9 mouse cellular contexts compared by ENCODE assay signal in genomic region chr2:122753739-122754343, GRCm38 (mm10). TPM values are rescaled to one million over a fixed set of nuclear protein-coding genes. Genes with fewer than 3 reads are reported as not detected.
DNase-seq lines count a peak whose midpoint lies in the region; ATAC-seq and TF ChIP-seq lines count a peak whose summit lies in the region.
"Had no signal": no experiment of that assay in that cellular context is flagged by ENCODE, and none has a peak within 500 bp of the region (broad histone marks: within the 10 kb centered on the region; RNA-seq: fewer than 3 reads in every experiment).

No protein-coding gene starts in this region.

- H3K4me1 ChIP-seq in forebrain, embryonic 12.5 days, result no peaks in the 10 kb centered on the region
- no peaks in the 10 kb centered on the region for H3K4me1 ChIP-seq in intestine, embryonic 14.5 days (replicated peaks; ENCODE audit: control insufficient read depth, insufficient read depth, low read length)
- no peaks in the 10 kb centered on the region for H3K4me1 ChIP-seq in midbrain, postnatal 0 days (ENCODE audit: insufficient read depth, low read length)

- H3K36me3 ChIP-seq in forebrain, embryonic 12.5 days (replicated peaks), result no peaks in the 10 kb centered on the region
- H3K36me3 ChIP-seq in intestine, embryonic 14.5 days (ENCODE audit: control insufficient read depth, insufficient read depth, low read length), result 0 out of 2 replicates have a peak, but pooled peaks cover under 1% of the 10 kb centered on the region
- H3K36me3 ChIP-seq in midbrain, postnatal 0 days (ENCODE audit: insufficient read depth, low read length), result no peaks in the 10 kb centered on the region

- no peak overlapping the region for H3K4me3 ChIP-seq in forebrain, embryonic 12.5 days (replicated peaks)
- H3K4me3 ChIP-seq in intestine, embryonic 14.5 days (ENCODE audit: low read depth, low read length), result no peak overlapping the region
- no peak overlapping the region for H3K4me3 ChIP-seq in midbrain, postnatal 0 days (ENCODE audit: low read depth, low read length)
- H3K4me3 ChIP-seq: embryonic facial prominence, embryonic 13.5 days had no signal

- H3K27ac ChIP-seq in forebrain, embryonic 12.5 days, result no peak overlapping the region
- no peak overlapping the region for H3K27ac ChIP-seq in intestine, embryonic 14.5 days (ENCODE audit: low read depth)
- no peak overlapping the region for H3K27ac ChIP-seq in midbrain, postnatal 0 days (ENCODE audit: low read depth, low read length)
- H3K27ac ChIP-seq: embryonic facial prominence, embryonic 13.5 days had no signal

- H3K27me3 ChIP-seq in forebrain, embryonic 12.5 days, result no peaks in the 10 kb centered on the region; the same call in 1 of the 2 replicates
- no peaks in the 10 kb centered on the region for H3K27me3 ChIP-seq in intestine, embryonic 14.5 days (replicated peaks; ENCODE audit: control insufficient read depth, insufficient read depth, low read length)
- no peaks in the 10 kb centered on the region for H3K27me3 ChIP-seq in midbrain, postnatal 0 days (ENCODE audit: insufficient read depth, low read length)
- H3K27me3 ChIP-seq: embryonic facial prominence, embryonic 13.5 days had no signal

- peak; percentile 99 for TF ChIP-seq CTCF in midbrain, postnatal 0 days (IDR thresholded peaks at IDR 0.05)

- 16% methylated on average over 7 of the region's 7 CpGs for WGBS in forebrain, embryonic 12.5 days
- 15% methylated on average over 7 of the region's 7 CpGs for WGBS in intestine, embryonic 14.5 days
- WGBS in midbrain, postnatal 0 days, result 13% methylated on average over 7 of the region's 7 CpGs

- peak; percentile 8 to 59 for DNase-seq in spleen, adult 18-20 months
- no peak for DNase-seq in spleen, adult 12 weeks (ENCODE audit: low spot score)
- peak; percentile 60 for DNase-seq in c-Kit-positive CD71-negative TER-119-negative erythroid progenitor cells, embryonic 14.5 days (ENCODE audit: low read depth)
- DNase-seq in intestine, embryonic 14.5 days (ENCODE audit: low spot score), result peak; percentile 95
- peak; percentile 32 to 40 for DNase-seq in left cerebral cortex, postnatal 36 days (ENCODE audit: low spot score in 2 of 2)
- peak; percentile 83 for DNase-seq in midbrain, postnatal 0 days (ENCODE audit: low spot score)
- peak; percentile 47 for DNase-seq in telencephalon, adult 2 months (ENCODE audit: low read depth, low spot score)

- intact Hi-C loops in left cerebral cortex, postnatal 36 days (cut with DNase I), result loop anchor here (10.0 kb wide), 4 partner anchors 89 to 369 kb away; partner anchors contain the start of gene AA467197

- no peak overlapping the region for H3K9ac ChIP-seq in forebrain, embryonic 12.5 days
- H3K9ac ChIP-seq in intestine, embryonic 14.5 days (ENCODE audit: low read length), result no peak overlapping the region
- H3K9ac ChIP-seq in midbrain, postnatal 0 days (replicated peaks; ENCODE audit: low read length, poor library complexity, severe bottlenecking), result no peak overlapping the region
- H3K9ac ChIP-seq: embryonic facial prominence, embryonic 13.5 days had no signal

- H3K9me3 ChIP-seq in forebrain, embryonic 12.5 days, result no peaks in the 10 kb centered on the region
- H3K9me3 ChIP-seq in intestine, embryonic 14.5 days (ENCODE audit: control insufficient read depth, low read length), result no peaks in the 10 kb centered on the region
- no peaks in the 10 kb centered on the region for H3K9me3 ChIP-seq in midbrain, postnatal 0 days (ENCODE audit: low read length)
- H3K9me3 ChIP-seq: embryonic facial prominence, embryonic 13.5 days had no signal

- ATAC-seq in forebrain, embryonic 12.5 days (ENCODE audit: low FRiP score), result peak; percentile 70; the same call in 1 of the 2 replicates
- no peak for ATAC-seq in intestine, embryonic 14.5 days (replicated peaks; ENCODE audit: low FRiP score, low TSS enrichment, low read depth)
- ATAC-seq in midbrain, postnatal 0 days (ENCODE audit: low FRiP score), result peak; percentile 65

- H3K4me2 ChIP-seq in forebrain, embryonic 12.5 days, result no peak overlapping the region
- no peak overlapping the region for H3K4me2 ChIP-seq in intestine, embryonic 14.5 days (ENCODE audit: low read length)
- peak overlapping the region; percentile 28; the same call in 1 of the 2 replicates for H3K4me2 ChIP-seq in midbrain, postnatal 0 days (ENCODE audit: low read depth, low read length, poor library complexity, severe bottlenecking)
- H3K4me2 ChIP-seq: embryonic facial prominence, embryonic 13.5 days had no signal

RNA-seq across cellular contexts. Expression of gene Sqor, which starts 11.2 kb away (rescaled TPM):
- 1.8 and 1.9 TPM in 2 replicates for polyA plus RNA-seq in forebrain, embryonic 12.5 days (2016; fragmentation: Nextera tagmentation; extraction: Ambion mirVana)
- 13.9 and 17.7 TPM in 2 replicates for polyA plus RNA-seq in intestine, embryonic 14.5 days (2014; fragmentation: Nextera tagmentation; extraction: Ambion mirVana)
- total RNA-seq in left cerebral cortex, postnatal 36 days (2021), result 1 to 10 TPM; 3.0 to 4.2 TPM
- 2.8 and 4.2 TPM in 2 replicates for total RNA-seq in midbrain, postnatal 0 days (2014; rRNA removed)
- polyA plus RNA-seq in midbrain, postnatal 0 days (2015; fragmentation: Nextera tagmentation; extraction: Ambion mirVana), result 2.8 and 3.6 TPM in 2 replicates

RNA-seq across cellular contexts. Expression of gene Bloc1s6, which starts 15.5 kb away (rescaled TPM):
- polyA plus RNA-seq in forebrain, embryonic 12.5 days (2016; fragmentation: Nextera tagmentation; extraction: Ambion mirVana), result 76.1 and 82.4 TPM in 2 replicates
- 49.6 and 53.9 TPM in 2 replicates for polyA plus RNA-seq in intestine, embryonic 14.5 days (2014; fragmentation: Nextera tagmentation; extraction: Ambion mirVana)
- total RNA-seq in left cerebral cortex, postnatal 36 days (2021), result 10 to 100 TPM; 30.2 to 33.3 TPM
- total RNA-seq in midbrain, postnatal 0 days (2014; rRNA removed), result 76.7 and 108 TPM in 2 replicates
- polyA plus RNA-seq in midbrain, postnatal 0 days (2015; fragmentation: Nextera tagmentation; extraction: Ambion mirVana), result 115 and 124 TPM in 2 replicates

RNA-seq across cellular contexts. Expression of gene Slc30a4, which starts 51.4 kb away (rescaled TPM):
- polyA plus RNA-seq in forebrain, embryonic 12.5 days (2016; fragmentation: Nextera tagmentation; extraction: Ambion mirVana), result 6.9 and 7.1 TPM in 2 replicates
- 13.7 and 14.6 TPM in 2 replicates for polyA plus RNA-seq in intestine, embryonic 14.5 days (2014; fragmentation: Nextera tagmentation; extraction: Ambion mirVana)
- 10 to 100 TPM; 46.3 to 52.0 TPM for total RNA-seq in left cerebral cortex, postnatal 36 days (2021)
- 31.6 and 38.6 TPM in 2 replicates for total RNA-seq in midbrain, postnatal 0 days (2014; rRNA removed)
- 5.3 and 6.1 TPM in 2 replicates for polyA plus RNA-seq in midbrain, postnatal 0 days (2015; fragmentation: Nextera tagmentation; extraction: Ambion mirVana)
